In the genomic region with DNA sequence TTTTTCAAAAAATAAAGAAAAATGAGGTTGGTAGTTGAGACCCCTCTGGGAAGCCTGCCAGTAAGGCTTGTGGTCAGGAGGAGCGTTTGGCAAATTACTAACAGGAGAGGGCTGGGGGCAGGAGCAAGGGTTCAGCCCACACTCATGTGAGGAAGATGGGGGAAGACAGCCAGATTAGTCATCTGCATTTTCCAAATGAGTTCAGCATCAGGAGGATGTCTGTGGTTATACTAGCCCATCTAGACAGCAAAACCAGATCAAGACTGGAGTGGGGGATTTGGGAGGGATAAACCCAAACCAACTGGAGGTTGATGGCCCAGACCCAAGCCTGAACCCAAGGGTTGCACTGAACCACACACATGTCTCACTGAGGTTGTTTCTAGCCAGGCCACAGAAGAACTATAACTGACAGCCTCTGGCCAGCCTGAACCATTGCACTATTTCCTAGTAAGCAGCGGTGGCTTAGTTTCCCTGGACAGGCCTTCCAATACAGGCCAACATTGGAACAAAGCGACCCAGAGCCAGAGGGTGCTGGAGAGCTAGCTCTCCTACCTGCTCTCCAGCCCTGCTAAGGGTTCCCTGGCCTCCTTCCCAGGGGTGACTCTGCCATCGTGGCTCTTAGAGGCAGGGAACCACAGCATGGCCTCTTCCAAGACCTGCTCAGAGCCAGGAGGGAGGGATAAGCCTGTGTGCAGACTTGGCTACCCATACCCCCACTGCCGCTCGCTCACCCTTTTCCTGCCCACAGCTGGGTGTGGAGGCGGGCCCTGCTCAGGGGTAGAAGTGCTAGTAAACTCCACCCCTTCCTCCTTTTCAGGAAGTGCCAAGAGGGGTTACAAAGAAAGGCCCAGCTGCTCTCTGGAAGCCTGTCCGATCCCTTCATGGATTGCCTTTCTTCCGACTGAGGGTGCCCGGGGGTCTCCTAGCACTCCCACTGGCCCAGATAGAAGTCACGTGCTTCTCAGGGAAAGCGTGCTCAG, we compare ENCODE assay signal across 8 mouse cellular contexts. TPM values are rescaled to one million over a fixed set of nuclear protein-coding genes. Genes with fewer than 3 reads are reported as not detected.
DNase-seq lines count a peak whose midpoint lies in the region; ATAC-seq and TF ChIP-seq lines count a peak whose summit lies in the region.

No protein-coding gene starts in this region.

- CTCF ChIA-PET in Patski (lab: Charles Lee) = interaction anchor here (1.6 kb wide), 1 partner anchor 8 kb away, joined by 3 read pairs; no protein-coding TSS in a partner anchor

- intact Hi-C loops in gastrocnemius, adult 2 months (cut with DNase I) = no loop called here

- POLR2A ChIA-PET in Patski (lab: Charles Lee) = interaction anchor here (1.0 kb wide), 1 partner anchor 9 kb away, joined by 3 read pairs; no protein-coding TSS in a partner anchor

- peak overlapping the region; percentile 82 for H3K27ac ChIP-seq in gastrocnemius, adult 2 months
- H3K27ac ChIP-seq in intestine, embryonic 15.5 days = peak overlapping the region; percentile 73
- no peak overlapping the region for H3K27ac ChIP-seq in midbrain, embryonic 15.5 days

- H3K27me3 ChIP-seq in Patski = no peaks in the 10 kb centered on the region
- H3K27me3 ChIP-seq in intestine, embryonic 15.5 days (replicated peaks) = no peaks in the 10 kb centered on the region
- H3K27me3 ChIP-seq in midbrain, embryonic 15.5 days (replicated peaks) = peaks cover 6% of the 10 kb centered on the region

- H3K4me1 ChIP-seq in intestine, embryonic 15.5 days (replicated peaks) = peaks cover 24% of the 10 kb centered on the region; the same call in 1 of the 2 replicates
- H3K4me1 ChIP-seq in midbrain, embryonic 15.5 days = peaks cover under 1% of the 10 kb centered on the region; the same call in 1 of the 2 replicates

- H3K36me3 ChIP-seq in intestine, embryonic 15.5 days = no peaks in the 10 kb centered on the region
- no peaks in the 10 kb centered on the region for H3K36me3 ChIP-seq in midbrain, embryonic 15.5 days (replicated peaks)

- no peak for DNase-seq in Patski (ENCODE audit: low read depth, low spot score)
- peak; percentile 71 for DNase-seq in gastrocnemius, adult 2 months
- DNase-seq in lung, adult 18-20 months = peak; percentile 82 to 87
- peak; percentile 74 to 86 for DNase-seq in spleen, postnatal 4 days (ENCODE audit: low spot score in 2 of 2)
- no peak for DNase-seq in layer of hippocampus, adult 9-10 months (ENCODE audit: low spot score)

- H3K4me2 ChIP-seq in intestine, embryonic 15.5 days (replicated peaks) = peak overlapping the region; percentile 17
- H3K4me2 ChIP-seq in midbrain, embryonic 15.5 days = no peak overlapping the region

- WGBS in intestine, embryonic 15.5 days = 63% methylated on average over 12 of the region's 12 CpGs
- 65% methylated on average over 12 of the region's 12 CpGs for WGBS in midbrain, embryonic 15.5 days

- peak; percentile 93 for ATAC-seq in CD4-positive, CD25-positive, alpha-beta regulatory T cell, adult 4 months
- ATAC-seq in Patski = peak; percentile 83
- ATAC-seq in intestine, embryonic 15.5 days = peak; percentile 44
- ATAC-seq in midbrain, embryonic 15.5 days (replicated peaks) = no peak

- peak overlapping the region; percentile 51 for H3K4me3 ChIP-seq in gastrocnemius, adult 2 months
- no peak overlapping the region for H3K4me3 ChIP-seq in intestine, embryonic 15.5 days (replicated peaks)
- H3K4me3 ChIP-seq in midbrain, embryonic 15.5 days = no peak overlapping the region

- in situ Hi-C loops in Patski (cut with MboI; ENCODE audit: low pct_unique_long_range_greater_than_20kb) = loop anchor here (10.0 kb wide), 1 partner anchor 52 kb away; no protein-coding TSS in a partner anchor

- 0 out of 2 replicates have a peak overlapping the region, but pooled peaks have one; percentile 1 for H3K9ac ChIP-seq in intestine, embryonic 15.5 days
- no peak overlapping the region for H3K9ac ChIP-seq in midbrain, embryonic 15.5 days

- TF ChIP-seq CTCF in Patski (IDR thresholded peaks at IDR 0.05) = no peak
- peak; percentile 11; the same call in 1 of the 2 replicates for TF ChIP-seq CTCF in gastrocnemius, adult 2 months (IDR thresholded peaks at IDR 0.05)

- no peaks in the 10 kb centered on the region for H3K9me3 ChIP-seq in intestine, embryonic 15.5 days
- no peaks in the 10 kb centered on the region for H3K9me3 ChIP-seq in midbrain, embryonic 15.5 days

RNA-seq across cellular contexts. Expression of a gene that starts 5.2 kb away (rescaled TPM):
- 10 to 100 TPM; 15.3 to 22.7 TPM for polyA plus RNA-seq in CD4-positive, CD25-positive, alpha-beta regulatory T cell, adult 4 months (2017; shearing (Covaris generic))
- polyA plus RNA-seq in Patski (2021) = 253 TPM
- 10 to 100 TPM; 11.3 to 25.5 TPM for total RNA-seq in gastrocnemius, adult 2 months (2021)
- 10.8 and 12.2 TPM in 2 replicates for polyA plus RNA-seq in intestine, embryonic 15.5 days (2015; fragmentation: Nextera tagmentation; extraction: Ambion mirVana)
- polyA plus RNA-seq in midbrain, embryonic 15.5 days (2015; fragmentation: Nextera tagmentation; extraction: Ambion mirVana) = 2.7 and 3.3 TPM in 2 replicates

RNA-seq across cellular contexts. Expression of a gene that starts 11.5 kb away (rescaled TPM):
- polyA plus RNA-seq in CD4-positive, CD25-positive, alpha-beta regulatory T cell, adult 4 months (2017; shearing (Covaris generic)) = 10 to 100 TPM in 1 of 2 experiments, 1 to 10 TPM in 1; 8.2 to 12.6 TPM
- 24.2 TPM for polyA plus RNA-seq in Patski (2021)
- 1 to 10 TPM in 1 of 2 experiments, under 1 TPM in 1; 0.78 to 1.5 TPM for total RNA-seq in gastrocnemius, adult 2 months (2021)
- 40.3 and 41.8 TPM in 2 replicates for polyA plus RNA-seq in intestine, embryonic 15.5 days (2015; fragmentation: Nextera tagmentation; extraction: Ambion mirVana)
- polyA plus RNA-seq in midbrain, embryonic 15.5 days (2015; fragmentation: Nextera tagmentation; extraction: Ambion mirVana) = 7.0 and 8.2 TPM in 2 replicates

RNA-seq across cellular contexts. Expression of a gene that starts 20.4 kb away (rescaled TPM):
- polyA plus RNA-seq in CD4-positive, CD25-positive, alpha-beta regulatory T cell, adult 4 months (2017; shearing (Covaris generic)) = 100 to 1,000 TPM; 146 to 207 TPM
- polyA plus RNA-seq in Patski (2021) = 224 TPM
- 10 to 100 TPM; 40.5 to 44.8 TPM for total RNA-seq in gastrocnemius, adult 2 months (2021)
- polyA plus RNA-seq in intestine, embryonic 15.5 days (2015; fragmentation: Nextera tagmentation; extraction: Ambion mirVana) = 545 and 612 TPM in 2 replicates
- polyA plus RNA-seq in midbrain, embryonic 15.5 days (2015; fragmentation: Nextera tagmentation; extraction: Ambion mirVana) = 166 and 173 TPM in 2 replicates

RNA-seq across cellular contexts. Expression of a gene that starts 54.9 kb away (rescaled TPM):
- 10 to 100 TPM in 1 of 2 experiments, 1 to 10 TPM in 1; 8.7 to 12.7 TPM for polyA plus RNA-seq in CD4-positive, CD25-positive, alpha-beta regulatory T cell, adult 4 months (2017; shearing (Covaris generic))
- 60.3 TPM for polyA plus RNA-seq in Patski (2021)
- total RNA-seq in gastrocnemius, adult 2 months (2021) = 1 to 10 TPM; 1.0 to 1.1 TPM
- polyA plus RNA-seq in intestine, embryonic 15.5 days (2015; fragmentation: Nextera tagmentation; extraction: Ambion mirVana) = 17.1 and 18.8 TPM in 2 replicates
- polyA plus RNA-seq in midbrain, embryonic 15.5 days (2015; fragmentation: Nextera tagmentation; extraction: Ambion mirVana) = 7.2 and 9.0 TPM in 2 replicates

RNA-seq across cellular contexts. Expression of a gene that starts 55.1 kb away (rescaled TPM):
- polyA plus RNA-seq in CD4-positive, CD25-positive, alpha-beta regulatory T cell, adult 4 months (2017; shearing (Covaris generic)) = 10 to 100 TPM; 45.0 to 70.1 TPM
- 99.5 TPM for polyA plus RNA-seq in Patski (2021)
- 10 to 100 TPM; 39.3 to 45.5 TPM for total RNA-seq in gastrocnemius, adult 2 months (2021)
- 58.0 and 76.0 TPM in 2 replicates for polyA plus RNA-seq in intestine, embryonic 15.5 days (2015; fragmentation: Nextera tagmentation; extraction: Ambion mirVana)
- polyA plus RNA-seq in midbrain, embryonic 15.5 days (2015; fragmentation: Nextera tagmentation; extraction: Ambion mirVana) = 120 and 126 TPM in 2 replicates

Comparison
In these comparisons a context has a peak if more than half of its experiments do, and no peak if none do; other contexts are left out.
1. DNase-seq: peak in gastrocnemius, adult 2 months (single experiment), lung, adult 18-20 months (2 of 2) and spleen, postnatal 4 days (2 of 2); none in Patski (single experiment) and layer of hippocampus, adult 9-10 months (single experiment).
2. RNA of a gene that starts 5.2 kb away (polyA plus RNA-seq): 253 TPM in Patski (single experiment); 15.3 to 22.7 TPM in CD4-positive, CD25-positive, alpha-beta regulatory T cell, adult 4 months, 10.8 to 12.2 TPM in intestine, embryonic 15.5 days and 2.7 to 3.3 TPM in midbrain, embryonic 15.5 days; every median in the first group is over 10 times any median in the second.